Mouse (Mus musculus) right cerebral cortex, postnatal 36 days (tissue): ENCODE measurements around the gene Pitx3.
"Not testable (repeated sequence)": the region's sequence is repeated elsewhere in the genome, so short reads cannot be mapped to it uniquely, and the experiment has no call there.

Source experiments
- DNase-seq, 2 experiments: peaks; one replicate each; pipeline ENCODE4 v3.0.0; 2022; ENCODE audit warnings: low spot score in 2 of 2, mixed read lengths in 1 of 2

Gene Pitx3

GRCm38 (mm10) chr19:46147511-46148371, at the start of gene Pitx3:
TSS of gene Pitx3 (minus strand) at chr19:46148326.
- DNase-seq = no peak

GRCm38 (mm10) chr19:46187203-46187602, 39.1 kb upstream of the Pitx3 start:
- no peak for DNase-seq

- no peak for DNase-seq
These were observed 38.5 kb upstream of the Pitx3 start for GRCm38 (mm10) chr19:46186611-46187010.

- no peak for DNase-seq
These were observed 34.1 kb upstream of the Pitx3 start for GRCm38 (mm10) chr19:46182241-46182640.

- no peak for DNase-seq
These were observed 32.1 kb upstream of the Pitx3 start for GRCm38 (mm10) chr19:46180274-46180673.

- no peak for DNase-seq
These were observed 28.9 kb upstream of the Pitx3 start for GRCm38 (mm10) chr19:46177046-46177445.

GRCm38 (mm10) chr19:46175173-46175572, 27.0 kb upstream of the Pitx3 start:
- no peak for DNase-seq

GRCm38 (mm10) chr19:46172541-46172940, 24.4 kb upstream of the Pitx3 start:
- DNase-seq = no peak

- DNase-seq = no peak
These were observed 21.8 kb upstream of the Pitx3 start for GRCm38 (mm10) chr19:46169913-46170312.

GRCm38 (mm10) chr19:46169396-46169795, 21.3 kb upstream of the Pitx3 start:
- DNase-seq = no peak

GRCm38 (mm10) chr19:46167169-46167568, 19.0 kb upstream of the Pitx3 start:
- not testable (repeated sequence) for DNase-seq

GRCm38 (mm10) chr19:46165950-46166349, 17.8 kb upstream of the Pitx3 start:
- DNase-seq = no peak

GRCm38 (mm10) chr19:46152127-46152803, 4.1 kb upstream of the Pitx3 start, which contains the start of gene Gbf1:
TSS of gene Gbf1 (plus strand) at chr19:46152509.
- peak; percentile 95 to 98 for DNase-seq

GRCm38 (mm10) chr19:46149091-46149490, 965 bp upstream of the Pitx3 start:
- no peak for DNase-seq

- peak; percentile 18 to 30 for DNase-seq
These were observed 240 bp upstream of the Pitx3 start for GRCm38 (mm10) chr19:46148372-46148760.

- DNase-seq = no peak
These were observed 7.0 kb downstream of the Pitx3 start for GRCm38 (mm10) chr19:46141091-46141490.

- no peak for DNase-seq
These were observed 7.8 kb downstream of the Pitx3 start for GRCm38 (mm10) chr19:46140324-46140723.

GRCm38 (mm10) chr19:46136639-46137580, 11.2 kb downstream of the Pitx3 start:
- DNase-seq = peak; percentile 12 to 36

GRCm38 (mm10) chr19:46135789-46136638, 12.1 kb downstream of the Pitx3 start:
- no peak for DNase-seq

- peak; percentile 76 to 85 for DNase-seq
These were observed 12.8 kb downstream of the Pitx3 start for GRCm38 (mm10) chr19:46135297-46135696.

- no peak for DNase-seq
These were observed 15.5 kb downstream of the Pitx3 start for GRCm38 (mm10) chr19:46132577-46132976.
